Mouse (Mus musculus) liver, embryonic 11.5 days (tissue): ENCODE results near the gene Foxj1. TPM values are rescaled to one million over a fixed set of nuclear protein-coding genes. Genes with fewer than 3 reads are reported as not detected.

Source experiments
- polyA plus RNA-seq: library from polyadenylated mRNA; unstranded; fragments of >200 nt; fragmentation: Nextera tagmentation; extraction: Ambion mirVana; gene quantifications from 2 replicates; pipeline ENCODE4 v1.2.1, GENCODE M21; 2014

Gene Foxj1
- polyA plus RNA-seq, 1 experiment from 2014 or later: 1.3 TPM

Other genes starting within 250 kb of the Foxj1 start
- 98.8 and 105 TPM in 2 replicates for gene Wbp2, start 248.4 kb downstream of the Foxj1 start, polyA plus RNA-seq
- 6.3 and 6.6 TPM in 2 replicates for gene Trim47, start 208.2 kb downstream of the Foxj1 start, polyA plus RNA-seq
- gene Trim65, start 204.3 kb downstream of the Foxj1 start, polyA plus RNA-seq: 3.1 and 3.5 TPM in 2 replicates
- 121 and 126 TPM in 2 replicates for gene Mrpl38, start 196.5 kb downstream of the Foxj1 start, polyA plus RNA-seq
- gene Fbf1, start 167.2 kb downstream of the Foxj1 start, polyA plus RNA-seq: 20.1 and 23.3 TPM in 2 replicates
- 62.3 and 63.8 TPM in 2 replicates for gene Ten1, start 136.5 kb downstream of the Foxj1 start, polyA plus RNA-seq
- 22.7 and 23.6 TPM in 2 replicates for gene Acox1, start 136.4 kb downstream of the Foxj1 start, polyA plus RNA-seq
- gene Evpl, start 97.3 kb downstream of the Foxj1 start, polyA plus RNA-seq: 0.56 TPM in 2 replicates
- 88.4 and 89.4 TPM in 2 replicates for gene Srp68, start 61.2 kb downstream of the Foxj1 start, polyA plus RNA-seq
- gene Galr2, start 54.5 kb downstream of the Foxj1 start, polyA plus RNA-seq: 0.11 TPM in 1 of 2 replicates, not detected in the other
- gene Exoc7, start 28.2 kb downstream of the Foxj1 start, polyA plus RNA-seq: 47.4 and 51.3 TPM in 2 replicates
- 5.0 and 6.8 TPM in 2 replicates for gene Rnf157, start 77.6 kb upstream of the Foxj1 start, polyA plus RNA-seq
- gene Ubald2, start 98.7 kb upstream of the Foxj1 start, polyA plus RNA-seq: 78.6 and 80.2 TPM in 2 replicates
- 0.16 TPM in 1 of 2 replicates, not detected in the other for gene Qrich2, start 130.8 kb upstream of the Foxj1 start, polyA plus RNA-seq
- 133 and 135 TPM in 2 replicates for gene Prpsap1, start 158.8 kb upstream of the Foxj1 start, polyA plus RNA-seq
- gene Sphk1, start 195.5 kb upstream of the Foxj1 start, polyA plus RNA-seq: 39.0 and 44.1 TPM in 2 replicates
- gene Ube2o, start 246.0 kb upstream of the Foxj1 start, polyA plus RNA-seq: 13.5 and 13.9 TPM in 2 replicates